Comparison of ENCODE assay signal across 14 mouse cellular contexts in genomic region chr2:27128990-27129389, GRCm38 (mm10). TPM values are rescaled to one million over a fixed set of nuclear protein-coding genes. Genes with fewer than 3 reads are reported as not detected.
DNase-seq lines count a peak whose midpoint lies in the region; ATAC-seq lines count a peak whose summit lies in the region.
"Had no signal": no experiment of that assay in that cellular context is flagged by ENCODE, and none has a peak within 500 bp of the region (broad histone marks: within the 10 kb centered on the region; RNA-seq: fewer than 3 reads in every experiment).

No protein-coding gene starts in this region.

- DNase-seq in spleen, postnatal 36 days (ENCODE audit: low spot score in 2 of 2), result peak; percentile 14 to 20
- DNase-seq in spleen, adult 12 weeks (ENCODE audit: low spot score), result no peak
- DNase-seq in right cerebral cortex, postnatal 25 days, result no peak
- DNase-seq in cerebellum, adult 11 months, result no peak
- DNase-seq: adrenal gland, adult 8-10 months; adrenal gland, postnatal 36 days; cerebellum, adult 8-10 months; cerebellum, postnatal 14 days; gastrocnemius, postnatal 14 days; heart, postnatal 4 days had no signal

- peak; percentile 7 to 48; a peak in 1 of 4 replicates for ATAC-seq in hematopoietic stem cell, adult 5-6 weeks (replicated peaks in 1 of 2; ENCODE audit: insufficient read depth in 1 of 2, low FRiP score in 2 of 2, low TSS enrichment in 1 of 2, low read depth in 1 of 2, poor library complexity in 2 of 2, severe bottlenecking in 2 of 2)
- ATAC-seq in monocyte, adult 5-6 weeks (replicated peaks; ENCODE audit: insufficient number of reproducible peaks, low FRiP score, low TSS enrichment, poor library complexity, severe bottlenecking), result 0 out of 2 replicates have a peak, but pooled peaks have one; percentile 6
- ATAC-seq: CD4-positive, CD25-positive, alpha-beta regulatory T cell, adult 4 months; forebrain, embryonic 15.5 days had no signal

RNA-seq across cellular contexts. Expression of gene Fam163b, which starts 13.3 kb away (rescaled TPM):
- not detected in 2 replicates for total RNA-seq in hematopoietic stem cell, adult 5-6 weeks (2017)
- not detected in 3 replicates for total RNA-seq in monocyte, adult 5-6 weeks (2017)

RNA-seq across cellular contexts. Expression of gene Dbh, which starts 36.0 kb away (rescaled TPM):
- total RNA-seq in hematopoietic stem cell, adult 5-6 weeks (2017), result not detected in 2 replicates
- total RNA-seq in monocyte, adult 5-6 weeks (2017), result not detected in 3 replicates

RNA-seq across cellular contexts. Expression of gene Adamtsl2, which starts 49.8 kb away (rescaled TPM):
- 2.3 TPM in 1 of 2 replicates, not detected in the other for total RNA-seq in hematopoietic stem cell, adult 5-6 weeks (2017)
- total RNA-seq in monocyte, adult 5-6 weeks (2017), result not detected in 3 replicates

RNA-seq across cellular contexts. Expression of gene Mymk, which starts 57.0 kb away (rescaled TPM):
- total RNA-seq in hematopoietic stem cell, adult 5-6 weeks (2017), result not detected in 2 replicates
- not detected in 3 replicates for total RNA-seq in monocyte, adult 5-6 weeks (2017)
- total RNA-seq: adrenal gland, postnatal 36 days; heart, postnatal 4 days had no signal

Comparison
In these comparisons a context has a peak if more than half of its experiments do, and no peak if none do; other contexts are left out.
1. DNase-seq: peak in spleen, postnatal 36 days (2 of 2); none in spleen, adult 12 weeks (single experiment), right cerebral cortex, postnatal 25 days (single experiment) and cerebellum, adult 11 months (single experiment).